Mouse (Mus musculus) bone marrow macrophage, adult 2 months (primary cell): ENCODE data around the gene Cd46. TPM values are rescaled to one million over a fixed set of nuclear protein-coding genes. Genes with fewer than 3 reads are reported as not detected.
A peak's percentile ranks its signal among the peaks of the same experiment; 100 is the strongest.

ENCODE experiments used
- H3K27ac ChIP-seq: 2 replicates; pipeline ENCODE4 v1.5.1; 2012; ENCODE audit warnings: low read depth, low read length; ENCODE audit not compliant: insufficient read depth
- H3K4me1 ChIP-seq: 2 replicates; pipeline ENCODE4 v1.6.1; 2012; ENCODE audit warnings: low read length; ENCODE audit not compliant: control insufficient read depth, insufficient read depth
- H3K4me3 ChIP-seq: 2 replicates; pipeline ENCODE4 v1.5.1; 2012; ENCODE audit warnings: mild to moderate bottlenecking, low read length, moderate library complexity; ENCODE audit not compliant: insufficient read depth
- CTCF ChIP-seq: IDR thresholded peaks from 2 replicates; pipeline ENCODE4 v1.5.1; 2012; ENCODE audit warnings: low read depth, mild to moderate bottlenecking, low read length, moderate library complexity
- POLR2A ChIP-seq: IDR thresholded peaks from 2 replicates; pipeline ENCODE4 v1.6.1; 2012; ENCODE audit warnings: mild to moderate bottlenecking, low read depth, low read length, borderline replicate concordance
- polyA plus RNA-seq: library from polyadenylated mRNA; stranded (reverse); fragments of >200 nt; gene quantifications from 2 replicates; pipeline ENCODE4 v1.2.4, GENCODE M21; 2012; ENCODE audit not compliant: missing spikeins, insufficient read depth, insufficient read length

The Cd46 gene
- polyA plus RNA-seq, 1 experiment: 2.9 TPM

DNA sequence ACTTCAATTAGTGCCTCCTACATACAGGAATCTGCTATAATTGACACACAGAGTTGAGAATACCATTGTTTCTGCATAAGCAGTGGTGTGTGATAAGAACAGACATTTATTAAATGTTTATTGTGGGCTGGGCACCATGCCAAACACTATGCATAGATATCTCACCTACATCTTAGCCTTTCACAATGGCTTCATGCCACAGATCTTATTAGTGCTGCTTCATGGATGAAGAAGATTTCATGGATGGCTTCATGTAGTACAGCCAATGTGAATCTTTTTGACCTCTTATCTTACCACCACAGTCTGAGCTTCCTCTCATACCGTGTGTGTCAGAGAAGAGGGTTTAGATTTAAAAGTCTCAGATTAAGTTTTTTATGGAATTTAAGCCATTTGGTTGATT is 87.9 kb downstream of the Cd46 start:
- TF ChIP-seq CTCF: no peak
- no peak for TF ChIP-seq POLR2A
- peaks cover 9% of the 10 kb centered on the region for H3K4me1 ChIP-seq
- H3K4me3 ChIP-seq: no peak overlapping the region
- no peak overlapping the region for H3K27ac ChIP-seq

DNA sequence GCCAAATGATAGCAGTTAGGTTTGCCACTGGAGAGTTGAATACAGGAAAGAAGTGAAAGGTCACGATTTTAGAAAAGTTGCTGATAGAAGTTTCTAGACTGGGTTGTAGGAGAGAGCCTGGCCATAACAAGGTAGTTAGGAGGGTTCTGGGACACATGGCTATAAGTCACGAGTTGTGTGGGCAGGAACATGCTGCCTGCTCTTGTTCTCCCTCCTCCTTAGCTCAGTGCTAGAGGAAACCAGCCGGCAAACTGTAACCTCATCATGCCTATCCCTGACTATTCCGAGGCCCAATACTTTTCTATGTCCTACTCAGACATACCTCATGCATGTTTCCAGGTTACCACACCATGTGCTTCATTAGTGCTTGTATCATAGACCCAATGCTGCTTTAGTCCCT is 88.7 kb downstream of the Cd46 start:
- H3K4me1 ChIP-seq: peaks cover 11% of the 10 kb centered on the region
- TF ChIP-seq CTCF (no peak), POLR2A (no peak)
- H3K27ac ChIP-seq: no peak overlapping the region
- H3K4me3 ChIP-seq: no peak overlapping the region

- TF ChIP-seq CTCF: no peak
- TF ChIP-seq POLR2A: no peak
- no peak overlapping the region for H3K27ac ChIP-seq
- peaks cover 22% of the 10 kb centered on the region for H3K4me1 ChIP-seq
- H3K4me3 ChIP-seq: no peak overlapping the region
Observed at GRCm38 (mm10) chr1:194998396-194998795, 93.7 kb downstream of the Cd46 start.

DNA sequence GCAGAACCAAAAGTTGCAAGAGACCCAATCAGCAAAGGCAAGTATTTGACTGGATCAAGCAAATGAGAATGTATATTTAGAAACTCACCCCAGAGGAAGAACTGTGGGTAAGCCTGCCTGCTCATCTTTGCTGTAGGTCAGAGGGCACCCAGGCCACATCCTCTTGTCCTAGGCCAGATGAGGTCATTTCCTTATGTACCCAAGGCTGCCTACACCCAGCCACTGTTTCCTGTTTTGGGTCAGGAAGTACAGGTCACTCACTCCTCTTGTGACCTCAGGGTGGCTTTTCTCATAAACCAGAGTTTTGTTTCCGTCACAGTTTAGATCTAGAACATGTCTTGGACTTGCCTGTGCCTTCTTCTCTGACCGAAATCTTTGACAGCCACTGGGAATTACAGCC is 96.9 kb downstream of the Cd46 start:
- Histone ChIP-seq H3K27ac (peak overlapping the region; percentile 89), H3K4me3 (no peak overlapping the region)
- TF ChIP-seq POLR2A (no peak), CTCF (no peak)

GRCm38 (mm10) chr1:194994262-194994661 is 97.8 kb downstream of the Cd46 start:
- H3K27ac ChIP-seq: no peak overlapping the region
- H3K4me1 ChIP-seq: peaks cover 43% of the 10 kb centered on the region
- TF ChIP-seq CTCF (no peak), POLR2A (no peak)
- no peak overlapping the region for H3K4me3 ChIP-seq

More for the DNA sequence above, 96.9 kb downstream of the Cd46 start:
- H3K4me1 ChIP-seq: peaks cover 43% of the 10 kb centered on the region

- Histone ChIP-seq H3K27ac (0 out of 2 replicates have a peak overlapping the region, but pooled peaks have one; percentile 40), H3K4me3 (no peak overlapping the region), H3K4me1 (peaks cover 45% of the 10 kb centered on the region)
- TF ChIP-seq CTCF (no peak), POLR2A (no peak)
Observed at GRCm38 (mm10) chr1:194993409-194993988, 98.5 kb downstream of the Cd46 start.

DNA sequence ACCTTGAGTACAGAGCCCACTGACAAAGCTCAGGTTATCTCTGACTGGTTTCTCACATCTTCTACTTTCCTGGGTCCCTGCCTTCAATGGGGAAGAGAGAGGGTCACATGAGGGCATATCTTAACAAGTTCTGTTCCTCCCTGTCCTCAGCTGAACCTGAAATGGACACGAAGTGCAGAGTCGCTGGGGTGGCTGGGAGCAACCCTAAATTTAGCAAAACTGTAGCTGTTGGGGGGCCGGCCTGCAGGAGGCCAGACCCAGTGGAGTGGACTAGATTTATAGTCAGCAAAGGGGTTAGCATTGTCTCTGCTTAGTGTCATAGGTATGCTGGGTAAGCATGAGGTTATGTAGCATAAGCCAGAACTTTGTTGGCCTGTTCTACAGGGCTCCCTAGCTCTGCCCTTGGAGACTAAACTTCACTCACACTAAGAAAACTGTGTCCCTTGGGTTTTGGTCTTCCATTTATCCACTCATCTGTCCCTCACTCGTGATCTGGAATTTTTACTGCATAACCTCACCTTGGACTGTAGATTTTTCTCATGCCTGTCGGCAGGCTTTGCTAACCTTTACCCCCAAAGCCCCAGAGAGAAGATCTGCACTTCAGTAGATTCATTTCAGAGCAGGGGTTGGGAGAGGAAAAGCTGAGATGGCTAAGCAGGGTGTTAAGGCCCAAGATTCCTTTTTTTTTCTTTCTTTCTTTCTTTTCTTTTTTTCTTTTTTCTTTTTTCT is 99.3 kb downstream of the Cd46 start:
- Histone ChIP-seq H3K27ac (peak overlapping the region; percentile 40), H3K4me3 (no peak overlapping the region), H3K4me1 (peaks cover 43% of the 10 kb centered on the region)
- TF ChIP-seq POLR2A: no peak
- no peak for TF ChIP-seq CTCF

DNA sequence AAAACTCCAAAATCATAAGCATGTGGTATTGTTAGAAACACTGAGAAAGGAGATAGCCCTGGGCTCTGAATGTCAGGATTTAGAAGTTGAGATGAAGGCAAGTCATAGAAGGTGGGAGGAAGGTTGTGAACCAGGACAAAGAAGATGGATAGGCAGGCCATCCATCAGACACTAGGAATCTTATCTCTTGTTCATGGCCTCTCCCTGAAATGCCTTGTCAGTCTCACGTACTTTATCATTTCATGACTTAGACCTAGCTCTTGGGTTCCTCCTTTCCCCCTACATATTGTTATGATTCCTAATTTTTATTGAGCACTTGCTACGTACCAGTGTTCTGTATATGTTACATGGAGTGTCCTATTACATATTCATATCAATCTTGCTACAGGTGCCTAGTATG is 100.4 kb downstream of the Cd46 start:
- no peak for TF ChIP-seq CTCF
- no peak for TF ChIP-seq POLR2A
- peaks cover 43% of the 10 kb centered on the region for H3K4me1 ChIP-seq
- no peak overlapping the region for H3K4me3 ChIP-seq
- H3K27ac ChIP-seq: no peak overlapping the region

- Histone ChIP-seq H3K4me1 (peaks cover 45% of the 10 kb centered on the region), H3K27ac (no peak overlapping the region), H3K4me3 (no peak overlapping the region)
- no peak for TF ChIP-seq CTCF
- no peak for TF ChIP-seq POLR2A
Observed at GRCm38 (mm10) chr1:194990976-194991375, 101.1 kb downstream of the Cd46 start.

DNA sequence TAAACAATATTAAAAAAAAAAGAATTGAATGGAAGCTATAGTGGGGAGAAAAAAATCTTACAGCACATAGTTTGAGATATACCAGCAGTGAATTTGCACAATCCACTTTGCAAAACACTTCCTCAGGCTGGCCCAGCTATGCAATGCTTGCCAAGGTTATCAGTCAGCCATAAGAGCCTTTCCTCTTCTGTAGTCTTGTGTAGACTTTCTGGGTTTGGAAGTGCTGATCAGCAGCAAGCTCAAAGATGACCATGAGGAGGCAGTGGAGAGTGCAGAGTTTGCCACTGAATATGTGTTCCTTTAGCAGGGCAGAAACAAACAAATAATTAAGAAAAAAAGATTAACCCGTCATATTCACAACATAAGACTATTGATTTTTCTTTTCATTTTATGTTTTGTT is 103.0 kb downstream of the Cd46 start:
- TF ChIP-seq POLR2A (no peak), CTCF (no peak)
- Histone ChIP-seq H3K27ac (no peak overlapping the region), H3K4me1 (peaks cover 45% of the 10 kb centered on the region), H3K4me3 (no peak overlapping the region)

Other genes starting within 250 kb of the Cd46 start
- 0.23 TPM in 1 of 2 replicates, not detected in the other for gene Cd34, start 153.4 kb downstream of the Cd46 start, polyA plus RNA-seq
- 107 and 123 TPM in 2 replicates for gene Cr1l, start 39.3 kb upstream of the Cd46 start, polyA plus RNA-seq
- not detected in 2 replicates for gene Cr2, start 84.5 kb upstream of the Cd46 start, polyA plus RNA-seq